Mouse (Mus musculus) T-helper 17 cell (primary cell): ENCODE results near the gene Nsun6.

Experiments used
- in situ Hi-C, 2 experiments: fragments of 300-600 bp; cut with MboI, MseI; formaldehyde crosslinking; loops; 1 replicate in 1 of 2; 2 replicates in 1 of 2; pipeline ENCODE4 v1.15.1; 2025; ENCODE audit warnings: high pct_unique_total_duplicates in 2 of 2

The Nsun6 gene

DNA sequence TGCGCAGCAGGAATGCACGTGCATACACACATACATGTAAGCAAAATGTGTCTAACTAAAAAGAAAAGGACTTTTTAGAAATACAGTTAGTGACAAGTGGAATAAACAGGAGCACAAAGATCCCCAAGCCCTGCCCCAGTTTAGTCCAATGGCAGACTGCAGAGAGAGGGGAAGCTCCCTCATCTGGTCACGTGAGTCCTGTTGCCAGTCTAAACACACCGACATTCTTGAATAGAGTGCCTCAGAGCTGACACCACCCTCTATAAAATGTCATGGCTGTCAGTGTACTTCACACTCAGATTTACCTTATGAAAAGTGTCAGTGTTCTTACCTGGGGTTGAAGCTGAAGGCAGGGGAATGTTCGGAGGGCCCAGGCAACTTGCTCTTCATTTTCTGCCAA lies 57.0 kb downstream of the Nsun6 start:
- in situ Hi-C loops = no loop called here

GRCm38 (mm10) chr2:14996036-14996435 lies 58.8 kb downstream of the Nsun6 start:
- in situ Hi-C loops = no loop called here

DNA sequence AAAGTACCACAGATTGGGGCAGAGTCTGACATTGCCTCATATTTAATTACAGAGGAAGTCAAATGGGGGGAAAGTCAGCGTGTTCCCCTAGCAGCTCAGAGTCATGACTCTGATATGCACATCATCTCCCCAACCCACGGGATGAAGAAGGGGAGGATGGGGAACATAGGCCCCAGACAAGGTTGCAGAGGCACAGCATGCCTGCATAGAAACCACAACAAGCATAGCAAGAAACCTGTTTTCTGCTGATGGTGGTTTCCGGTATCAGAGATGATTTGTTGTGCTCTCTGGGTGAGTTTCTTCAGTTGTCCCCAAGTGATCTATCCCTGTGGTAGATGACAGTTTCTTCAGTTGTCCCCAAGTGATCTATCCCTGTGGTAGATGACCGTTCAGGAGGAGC lies 62.3 kb downstream of the Nsun6 start:
- in situ Hi-C loops = no loop called here

DNA sequence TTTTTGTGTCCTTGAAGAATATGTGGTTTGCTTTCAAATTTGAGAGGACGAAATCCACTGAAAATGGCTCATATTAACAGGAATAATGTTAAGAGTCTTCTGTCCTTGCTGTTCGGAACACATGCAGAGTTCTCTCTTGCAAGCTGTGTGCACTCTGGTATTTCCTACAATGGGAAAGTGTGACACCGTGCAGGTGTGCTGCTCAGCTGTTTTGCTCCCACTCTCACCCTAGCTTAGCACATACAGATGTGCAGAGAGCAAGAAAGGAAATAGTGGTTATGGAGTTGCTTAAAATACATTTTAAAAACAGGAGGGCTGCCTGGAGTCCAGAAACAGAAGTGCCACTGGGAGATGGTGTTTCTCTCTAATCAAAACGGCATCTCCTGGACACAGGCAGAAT lies 65.5 kb downstream of the Nsun6 start:
- in situ Hi-C loops = no loop called here

GRCm38 (mm10) chr2:14988451-14988850 lies 66.4 kb downstream of the Nsun6 start:
- in situ Hi-C loops = no loop called here

DNA sequence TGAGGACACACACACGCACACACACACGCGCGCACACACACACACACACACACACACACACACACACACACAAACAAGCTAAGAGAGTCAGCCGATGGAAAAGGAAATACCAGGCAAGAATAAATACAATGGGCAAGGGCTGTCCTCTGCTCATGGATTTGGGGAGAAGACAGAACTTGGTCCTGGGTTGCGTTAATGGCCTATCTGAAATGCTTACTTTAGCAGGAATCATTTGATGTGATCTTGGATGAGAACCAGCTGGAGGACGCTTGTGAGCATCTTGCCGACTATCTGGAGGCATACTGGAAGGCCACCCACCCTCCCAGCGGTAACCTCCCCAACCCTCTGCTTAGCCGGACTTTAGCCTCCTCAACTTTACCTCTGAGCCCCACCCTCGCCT lies 70.8 kb downstream of the Nsun6 start:
- in situ Hi-C loops = no loop called here

DNA sequence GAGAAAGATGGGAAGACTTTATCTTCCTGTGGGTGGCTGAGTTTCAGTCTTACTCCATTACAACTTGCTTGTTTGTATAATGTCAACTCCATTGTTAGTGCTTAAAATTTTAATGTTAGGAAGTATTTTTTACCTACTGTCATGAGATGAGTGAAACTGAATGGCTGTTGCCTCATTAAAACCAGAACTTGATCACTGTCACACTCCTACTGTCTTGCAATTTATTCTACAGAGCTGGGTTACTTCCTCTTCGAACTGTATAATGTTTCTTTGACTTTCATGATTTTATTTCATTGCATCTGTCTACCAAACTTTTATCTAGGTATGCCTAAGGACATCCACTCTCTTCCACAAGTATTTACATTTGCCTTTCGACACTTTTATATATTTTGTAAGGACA lies 93.4 kb downstream of the Nsun6 start:
- in situ Hi-C loops = no loop called here

GRCm38 (mm10) chr2:14960963-14961488 lies 93.8 kb downstream of the Nsun6 start:
- in situ Hi-C loops = no loop called here

DNA sequence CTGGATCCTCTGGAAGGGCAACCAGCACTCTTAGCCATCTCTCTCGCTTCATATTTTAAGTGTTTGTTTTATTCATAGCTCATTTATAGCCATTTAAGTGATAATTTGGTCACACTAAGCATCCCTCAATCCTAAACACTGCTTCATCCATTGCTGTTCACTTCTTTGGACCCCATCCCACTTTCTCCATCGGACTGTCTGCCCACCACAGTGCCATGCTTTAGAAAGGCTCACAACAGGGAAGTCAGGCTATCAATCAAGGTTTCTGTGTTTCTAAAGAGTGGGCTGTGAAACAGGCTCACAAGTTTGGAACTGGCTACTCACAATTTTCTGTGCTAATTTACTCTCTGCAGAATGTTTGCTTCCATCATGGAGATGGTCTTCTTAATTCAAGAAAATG lies 101.8 kb downstream of the Nsun6 start:
- in situ Hi-C loops = no loop called here
